In genomic region chr5:8422932-8423928, GRCm38 (mm10) we compare ENCODE assay signal across 8 mouse cellular contexts. TPM values are rescaled to one million over a fixed set of nuclear protein-coding genes. Genes with fewer than 3 reads are reported as not detected.
DNase-seq lines count a peak whose midpoint lies in the region; ATAC-seq and TF ChIP-seq lines count a peak whose summit lies in the region.

No protein-coding gene starts in this region.

- peak in 1 of 2 experiments; percentile 24 for DNase-seq in cerebellum, adult 2 months
- no peak for DNase-seq in cerebellum, adult 11-12 months
- DNase-seq in B cell, adult 2 months, result peak; percentile 36 to 38
- no peak for DNase-seq in left cerebral cortex, adult 11 months (ENCODE audit: low spot score)

- H3K4me3 ChIP-seq in cerebellum, adult 2 months (replicated peaks; ENCODE audit: insufficient read depth, low read depth, low read length), result peak overlapping the region; percentile 99
- peak overlapping the region; percentile 83 for H3K4me3 ChIP-seq in cortical plate, adult 2 months (ENCODE audit: insufficient read depth, low read length)
- H3K4me3 ChIP-seq in hindbrain, embryonic 12.5 days, result peak overlapping the region; percentile 82
- H3K4me3 ChIP-seq in liver, embryonic 15.5 days (replicated peaks), result peak overlapping the region; percentile 95
- H3K4me3 ChIP-seq in stomach, embryonic 15.5 days (replicated peaks), result peak overlapping the region; percentile 91

- no peak for TF ChIP-seq POLR2A in cerebellum, adult 2 months (IDR thresholded peaks at IDR 0.05; ENCODE audit: borderline replicate concordance, insufficient read depth, low read length)
- no peak for TF ChIP-seq POLR2A in cortical plate, adult 2 months (IDR thresholded peaks at IDR 0.05; ENCODE audit: extremely low read depth, insufficient read depth, low read length)

- H3K27me3 ChIP-seq in cerebellum, adult 2 months (ENCODE audit: control insufficient read depth, insufficient read depth, low read length), result no peaks in the 10 kb centered on the region
- H3K27me3 ChIP-seq in hindbrain, embryonic 12.5 days, result no peaks in the 10 kb centered on the region
- no peaks in the 10 kb centered on the region for H3K27me3 ChIP-seq in liver, embryonic 15.5 days
- H3K27me3 ChIP-seq in stomach, embryonic 15.5 days (replicated peaks), result no peaks in the 10 kb centered on the region

- H3K9me3 ChIP-seq in hindbrain, embryonic 12.5 days (replicated peaks), result no peaks in the 10 kb centered on the region
- H3K9me3 ChIP-seq in liver, embryonic 15.5 days (replicated peaks), result no peaks in the 10 kb centered on the region
- no peaks in the 10 kb centered on the region for H3K9me3 ChIP-seq in stomach, embryonic 15.5 days

- no peak for TF ChIP-seq CTCF in cerebellum, adult 2 months (IDR thresholded peaks at IDR 0.05; ENCODE audit: borderline replicate concordance, insufficient read depth, low read depth, low read length)
- no peak for TF ChIP-seq CTCF in cortical plate, adult 2 months (IDR thresholded peaks at IDR 0.05; ENCODE audit: extremely low read depth, insufficient read depth, low read length)

- peaks cover 2% of the 10 kb centered on the region; the same call in 1 of the 2 replicates for H3K36me3 ChIP-seq in hindbrain, embryonic 12.5 days
- H3K36me3 ChIP-seq in liver, embryonic 15.5 days (replicated peaks), result peaks cover 27% of the 10 kb centered on the region
- H3K36me3 ChIP-seq in stomach, embryonic 15.5 days, result no peaks in the 10 kb centered on the region

- no peaks in the 10 kb centered on the region for H3K4me1 ChIP-seq in cerebellum, adult 2 months (ENCODE audit: control insufficient read depth, insufficient read depth, low read length)
- H3K4me1 ChIP-seq in cortical plate, adult 2 months (ENCODE audit: control insufficient read depth, insufficient read depth, low read length), result no peaks in the 10 kb centered on the region
- H3K4me1 ChIP-seq in hindbrain, embryonic 12.5 days, result peaks cover 16% of the 10 kb centered on the region
- H3K4me1 ChIP-seq in liver, embryonic 15.5 days (replicated peaks), result peaks cover 17% of the 10 kb centered on the region
- H3K4me1 ChIP-seq in stomach, embryonic 15.5 days, result no peaks in the 10 kb centered on the region

- WGBS in cerebellum, adult 2 months, result 1% methylated on average over 40 of the region's 40 CpGs
- under 1% methylated on average over 40 of the region's 40 CpGs for WGBS in hindbrain, embryonic 12.5 days
- WGBS in liver, embryonic 15.5 days (ENCODE audit: insufficient replicate concordance), result 1% methylated on average over 40 of the region's 40 CpGs
- 1% methylated on average over 40 of the region's 40 CpGs for WGBS in stomach, embryonic 15.5 days

- 0 out of 2 replicates have a peak, but pooled peaks have one; percentile 26 for ATAC-seq in hindbrain, embryonic 12.5 days (ENCODE audit: low FRiP score)
- peak; percentile 63; the same call in 1 of the 2 replicates for ATAC-seq in liver, embryonic 15.5 days (ENCODE audit: insufficient read depth)
- ATAC-seq in stomach, embryonic 15.5 days (ENCODE audit: insufficient read depth, low FRiP score, low read depth), result no peak

- peak overlapping the region; percentile 71 for H3K4me2 ChIP-seq in hindbrain, embryonic 12.5 days (replicated peaks)
- peak overlapping the region; percentile 86 for H3K4me2 ChIP-seq in liver, embryonic 15.5 days
- H3K4me2 ChIP-seq in stomach, embryonic 15.5 days, result peak overlapping the region; percentile 64

- H3K27ac ChIP-seq in cerebellum, adult 2 months (ENCODE audit: insufficient read depth, low read length), result no peak overlapping the region
- H3K27ac ChIP-seq in cortical plate, adult 2 months (ENCODE audit: insufficient read depth, low read length), result no peak overlapping the region
- peak overlapping the region; percentile 79 for H3K27ac ChIP-seq in hindbrain, embryonic 12.5 days
- peak overlapping the region; percentile 66 for H3K27ac ChIP-seq in liver, embryonic 15.5 days (replicated peaks)
- peak overlapping the region; percentile 67 for H3K27ac ChIP-seq in stomach, embryonic 15.5 days

- H3K9ac ChIP-seq in hindbrain, embryonic 12.5 days, result peak overlapping the region; percentile 84
- peak overlapping the region; percentile 97 for H3K9ac ChIP-seq in liver, embryonic 15.5 days
- H3K9ac ChIP-seq in stomach, embryonic 15.5 days, result peak overlapping the region; percentile 71

RNA-seq across cellular contexts. Expression of gene Slc25a40, which starts 0.6 kb away (rescaled TPM):
- 12.3 and 13.6 TPM in 2 replicates for polyA plus RNA-seq in cerebellum, adult 2 months (2012; rRNA removed)
- 11.2 and 12.3 TPM in 2 replicates for polyA plus RNA-seq in cortical plate, adult 2 months (2012; rRNA removed)
- polyA plus RNA-seq in hindbrain, embryonic 12.5 days (2016; fragmentation: Nextera tagmentation; extraction: Ambion mirVana), result 9.7 and 10.3 TPM in 2 replicates
- polyA plus RNA-seq in liver, embryonic 15.5 days (2015; fragmentation: Nextera tagmentation; extraction: Ambion mirVana), result 2.8 and 3.5 TPM in 2 replicates
- 9.4 and 10.6 TPM in 2 replicates for polyA plus RNA-seq in stomach, embryonic 15.5 days (2015; fragmentation: Nextera tagmentation; extraction: Ambion mirVana)

RNA-seq across cellular contexts. Expression of gene Dbf4, which starts 0.7 kb away (rescaled TPM):
- polyA plus RNA-seq in cerebellum, adult 2 months (2012; rRNA removed), result 1.2 and 1.6 TPM in 2 replicates
- polyA plus RNA-seq in cortical plate, adult 2 months (2012; rRNA removed), result 2.4 and 2.5 TPM in 2 replicates
- polyA plus RNA-seq in hindbrain, embryonic 12.5 days (2016; fragmentation: Nextera tagmentation; extraction: Ambion mirVana), result 39.9 and 41.7 TPM in 2 replicates
- 24.0 and 27.4 TPM in 2 replicates for polyA plus RNA-seq in liver, embryonic 15.5 days (2015; fragmentation: Nextera tagmentation; extraction: Ambion mirVana)
- polyA plus RNA-seq in stomach, embryonic 15.5 days (2015; fragmentation: Nextera tagmentation; extraction: Ambion mirVana), result 32.0 and 35.2 TPM in 2 replicates

RNA-seq across cellular contexts. Expression of gene Adam22, which starts 55.3 kb away (rescaled TPM):
- 98.1 and 105 TPM in 2 replicates for polyA plus RNA-seq in cerebellum, adult 2 months (2012; rRNA removed)
- polyA plus RNA-seq in cortical plate, adult 2 months (2012; rRNA removed), result 83.4 and 87.6 TPM in 2 replicates
- polyA plus RNA-seq in hindbrain, embryonic 12.5 days (2016; fragmentation: Nextera tagmentation; extraction: Ambion mirVana), result 26.6 and 29.3 TPM in 2 replicates
- 0.24 and 0.41 TPM in 2 replicates for polyA plus RNA-seq in liver, embryonic 15.5 days (2015; fragmentation: Nextera tagmentation; extraction: Ambion mirVana)
- polyA plus RNA-seq in stomach, embryonic 15.5 days (2015; fragmentation: Nextera tagmentation; extraction: Ambion mirVana), result 7.1 and 8.0 TPM in 2 replicates

Comparison
In these comparisons a context has a peak if more than half of its experiments do, and no peak if none do; other contexts are left out.
1. DNase-seq: peak in B cell, adult 2 months (2 of 2); none in cerebellum, adult 11-12 months (single experiment) and left cerebral cortex, adult 11 months (single experiment).
2. H3K27ac ChIP-seq: peak in hindbrain, embryonic 12.5 days (single experiment), liver, embryonic 15.5 days (single experiment) and stomach, embryonic 15.5 days (single experiment); none in cerebellum, adult 2 months (single experiment) and cortical plate, adult 2 months (single experiment).
3. Peak in every context shown above with its lines, with median percentiles within 50 percentile points of each other: H3K4me3 ChIP-seq, H3K4me2 ChIP-seq and H3K9ac ChIP-seq.